Mouse (Mus musculus): ENCODE results near the gene Tm7sf3. TPM values are rescaled to one million over a fixed set of nuclear protein-coding genes. Genes with fewer than 3 reads are reported as not detected.

Tm7sf3 gene
- polyA plus RNA-seq (2012; ENCODE audit: low replicate concordance) = 8.2 and 12.9 TPM in 2 replicates

GRCm38 (mm10) chr6:146642276-146643183, at the start of gene Tm7sf3, which contains the start of gene Med21:
TSS of gene Tm7sf3 (minus strand) at chr6:146642824.
TSS of gene Med21 (plus strand) at chr6:146642547.

DNA sequence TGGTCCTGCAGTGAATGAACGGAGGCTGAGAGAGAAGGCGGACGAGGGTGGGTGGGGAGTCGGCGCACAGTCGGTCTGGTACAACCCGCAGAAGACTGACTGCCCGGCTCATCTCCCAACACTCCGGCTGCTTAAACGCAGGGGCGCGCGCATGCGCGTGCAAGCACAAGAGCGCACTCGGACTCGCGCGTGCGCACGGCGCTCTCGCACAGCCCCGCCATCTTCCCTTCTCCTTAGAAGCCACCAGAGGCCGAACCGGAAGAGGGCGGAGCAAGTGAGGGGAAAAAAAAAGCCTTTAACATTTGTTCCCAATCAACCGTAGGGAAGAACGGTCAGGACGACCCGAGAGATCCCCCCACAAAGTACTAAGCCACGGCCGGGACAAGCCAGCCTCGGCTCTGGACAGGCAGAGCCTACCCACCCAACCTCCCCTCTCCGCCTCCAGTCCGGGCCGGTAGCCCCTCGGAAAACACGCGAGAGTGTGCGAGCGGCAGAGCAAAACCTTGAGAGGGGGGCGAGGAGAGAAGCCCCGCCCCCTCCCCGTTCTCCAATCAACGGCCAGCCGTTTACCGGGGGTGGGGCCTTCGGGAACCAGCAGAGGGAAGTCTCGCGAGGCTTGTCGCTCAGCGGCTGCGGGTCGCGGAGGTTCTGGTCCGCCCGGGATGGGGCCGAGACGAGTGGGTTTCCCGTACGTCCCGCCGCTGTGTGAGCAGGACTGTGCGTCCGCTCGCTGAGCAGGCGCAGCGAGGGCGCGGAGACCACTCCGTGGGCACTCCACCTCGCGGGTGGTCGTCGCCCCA, 65.1 kb downstream of the Tm7sf3 start, which contains the start of gene Ints13:
TSS of gene Ints13 (minus strand) at position 526 of the 800 bp plus-strand sequence.

DNA sequence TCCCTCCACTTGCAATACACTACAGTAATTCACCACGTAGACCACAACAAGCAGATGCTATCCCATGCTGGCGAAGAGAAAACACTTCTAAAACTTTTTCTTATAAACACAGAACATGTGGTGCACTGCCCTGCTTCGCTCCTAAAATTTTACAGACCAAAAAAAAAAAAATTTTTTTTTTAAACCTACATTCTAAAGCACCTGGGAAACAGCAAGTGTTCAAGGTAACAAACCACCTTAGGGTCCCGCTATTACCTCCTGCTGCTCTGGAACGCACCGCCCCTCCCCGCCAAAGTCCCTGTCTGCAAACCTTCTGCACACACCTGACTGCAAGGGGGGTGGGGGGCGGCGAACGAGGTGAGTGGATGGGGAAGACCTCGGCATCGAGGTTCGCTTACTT, 65.7 kb downstream of the Tm7sf3 start, which contains the start of gene Fgfr1op2:
TSS of gene Fgfr1op2 (plus strand) at position 301 of the 400 bp plus-strand sequence.

Other genes with a start within 250 kb of the Tm7sf3 start
- gene Itpr2, start 140.6 kb downstream of the Tm7sf3 start, polyA plus RNA-seq (2012; ENCODE audit: low replicate concordance) = 10.6 and 10.9 TPM in 2 replicates
- gene Fgfr1op2, start 65.6 kb downstream of the Tm7sf3 start, polyA plus RNA-seq (2012; ENCODE audit: low replicate concordance) = 54.9 and 137 TPM in 2 replicates
- 25.0 and 36.7 TPM in 2 replicates for gene Ints13, start 65.0 kb downstream of the Tm7sf3 start, polyA plus RNA-seq (2012; ENCODE audit: low replicate concordance)
- 3.0 and 4.4 TPM in 2 replicates for gene Med21, start 277 bp downstream of the Tm7sf3 start, polyA plus RNA-seq (2012; ENCODE audit: low replicate concordance)
- 0.54 and 0.92 TPM in 2 replicates for gene Stk38l, start 82.2 kb upstream of the Tm7sf3 start, polyA plus RNA-seq (2012; ENCODE audit: low replicate concordance)
- 0.55 and 0.65 TPM in 2 replicates for gene Arntl2, start 153.2 kb upstream of the Tm7sf3 start, polyA plus RNA-seq (2012; ENCODE audit: low replicate concordance)
- gene Smco2, start 207.3 kb upstream of the Tm7sf3 start, polyA plus RNA-seq (2012; ENCODE audit: low replicate concordance) = not detected in 2 replicates
- gene Ppfibp1, start 245.7 kb upstream of the Tm7sf3 start, polyA plus RNA-seq (2012; ENCODE audit: low replicate concordance) = 1.8 and 2.3 TPM in 2 replicates